Mouse (Mus musculus) kidney, adult 2 months (tissue): ENCODE results near the gene Spata25. TPM values are rescaled to one million over a fixed set of nuclear protein-coding genes. Genes with fewer than 3 reads are reported as not detected.

Experiments
- DNase-seq: peaks from one replicate; pipeline ENCODE4 v3.0.0; 2021
- H3K27ac ChIP-seq: fragments of 200-500 bp; 2 replicates; pipeline ENCODE4 v1.5.1; 2012; ENCODE audit warnings: low read depth, low read length, control low read depth, inconsistent platforms; ENCODE audit not compliant: insufficient read depth
- H3K27me3 ChIP-seq: fragments of 200-500 bp; replicated peaks from 2 replicates; pipeline ENCODE4 v1.6.1; 2012; ENCODE audit warnings: mild to moderate bottlenecking, moderate library complexity, low read length, inconsistent platforms; ENCODE audit not compliant: control insufficient read depth, insufficient read depth
- H3K36me3 ChIP-seq: fragments of 200-500 bp; 2 replicates; pipeline ENCODE4 v1.6.1; 2012; ENCODE audit warnings: mild to moderate bottlenecking, moderate library complexity, low read length, inconsistent platforms; ENCODE audit not compliant: control insufficient read depth, insufficient read depth
- H3K4me1 ChIP-seq: fragments of 200-500 bp; 2 replicates; pipeline ENCODE4 v1.6.1; 2011; ENCODE audit warnings: low read length; ENCODE audit not compliant: control insufficient read depth, insufficient read depth
- H3K4me3 ChIP-seq: fragments of 200-500 bp; 2 replicates; pipeline ENCODE4 v1.5.1; 2011; ENCODE audit warnings: mild to moderate bottlenecking, low read depth, low read length, control low read depth; ENCODE audit not compliant: insufficient read depth
- CTCF ChIP-seq: fragments of 200-500 bp; conservative IDR thresholded peaks from 2 replicates; pipeline ENCODE4 v1.5.1; 2011; ENCODE audit warnings: low read depth, mild to moderate bottlenecking, control low read depth, low read length, moderate library complexity, mixed read lengths; ENCODE audit not compliant: insufficient read depth, insufficient read length
- POLR2A ChIP-seq: fragments of 200-500 bp; IDR thresholded peaks from one replicate; pipeline ENCODE4 v1.6.1; 2011; ENCODE audit warnings: low read depth, low read length, control low read depth
- WGBS: fragments of 180-500 bp; shearing (Covaris S2); methylation state at CpG from one replicate; pipeline ENCODE4 v1.1.7; 2018; 5-methylcytosine and 5-hydroxymethylcytosine counted together
- polyA plus RNA-seq: library from polyadenylated mRNA; depleted of rRNA; stranded (reverse); fragments of >200 nt; gene quantifications from 2 replicates; pipeline ENCODE4 v1.2.3, GENCODE M21; 2012

Spata25 gene
- polyA plus RNA-seq, 1 experiment, result not detected

- peaks cover 2% of the 10 kb centered on the region; the same call in 1 of the 2 replicates for H3K27me3 ChIP-seq
- no peak overlapping the region for H3K4me3 ChIP-seq
- H3K4me1 ChIP-seq, result no peaks in the 10 kb centered on the region
- H3K27ac ChIP-seq, result no peak overlapping the region
- no peak for DNase-seq
- H3K36me3 ChIP-seq, result no peaks in the 10 kb centered on the region
- 80% methylated on average over 8 of the region's 8 CpGs for WGBS
- TF ChIP-seq POLR2A (no peak), CTCF (no peak)
Observed at GRCm38 (mm10) chr2:164850061-164850460, 21.7 kb upstream of the Spata25 start.

GRCm38 (mm10) chr2:164845782-164846181, 17.4 kb upstream of the Spata25 start:
- Histone ChIP-seq H3K27ac (no peak overlapping the region), H3K27me3 (no peaks in the 10 kb centered on the region), H3K4me1 (no peaks in the 10 kb centered on the region), H3K4me3 (no peak overlapping the region), H3K36me3 (no peaks in the 10 kb centered on the region)
- DNase-seq, result no peak
- TF ChIP-seq POLR2A (no peak), CTCF (peak; percentile 37)
- 60% methylated on average over 3 of the region's 3 CpGs for WGBS

GRCm38 (mm10) chr2:164835164-164835563, 6.8 kb upstream of the Spata25 start:
- Histone ChIP-seq H3K4me3 (no peak overlapping the region), H3K36me3 (peaks cover 2% of the 10 kb centered on the region; the same call in 1 of the 2 replicates), H3K4me1 (0 out of 2 replicates have a peak, but pooled peaks cover 3% of the 10 kb centered on the region), H3K27ac (no peak overlapping the region), H3K27me3 (no peaks in the 10 kb centered on the region)
- DNase-seq, result no peak
- TF ChIP-seq CTCF, result no peak
- no peak for TF ChIP-seq POLR2A
- 94% methylated on average over 4 of the region's 4 CpGs for WGBS

- DNase-seq, result peak; percentile 54
- Histone ChIP-seq H3K4me1 (0 out of 2 replicates have a peak, but pooled peaks cover 3% of the 10 kb centered on the region), H3K36me3 (peaks cover 2% of the 10 kb centered on the region; the same call in 1 of the 2 replicates), H3K4me3 (peak overlapping the region; percentile 71), H3K27me3 (no peaks in the 10 kb centered on the region), H3K27ac (peak overlapping the region; percentile 40; the same call in 1 of the 2 replicates)
- TF ChIP-seq POLR2A (no peak), CTCF (0 out of 2 replicates have a peak, but pooled peaks have one; percentile 13)
- 25% methylated on average over 8 of the region's 8 CpGs for WGBS
Observed at GRCm38 (mm10) chr2:164834531-164834930, 6.2 kb upstream of the Spata25 start.

- H3K36me3 ChIP-seq, result 0 out of 2 replicates have a peak, but pooled peaks cover under 1% of the 10 kb centered on the region
- WGBS, result under 1% methylated on average over 31 of the region's 31 CpGs
- no peak for TF ChIP-seq POLR2A
- TF ChIP-seq CTCF, result no peak
- H3K4me1 ChIP-seq, result 0 out of 2 replicates have a peak, but pooled peaks cover 3% of the 10 kb centered on the region
- H3K27ac ChIP-seq, result peak within 1 kb of the TSS; percentile 76
- peak within 1 kb of the TSS; percentile 71 for H3K4me3 ChIP-seq
- DNase-seq, result peak; percentile 97
- H3K27me3 ChIP-seq, result no peaks in the 10 kb centered on the region
Observed at GRCm38 (mm10) chr2:164833314-164833959, 5.1 kb upstream of the Spata25 start, which contains the start of gene Neurl2. Gene Neurl2 (minus strand): TSS chr2:164833456.

GRCm38 (mm10) chr2:164832748-164833301, 4.5 kb upstream of the Spata25 start, which contains the start of gene Ctsa:
Gene Ctsa (plus strand): TSS chr2:164832873.
- peak; percentile 81 for DNase-seq
- peak within 1 kb of the TSS; percentile 71 for H3K4me3 ChIP-seq
- WGBS, result 1% methylated on average over 35 of the region's 35 CpGs
- H3K36me3 ChIP-seq, result no peaks in the 10 kb centered on the region
- H3K4me1 ChIP-seq, result 0 out of 2 replicates have a peak, but pooled peaks cover 3% of the 10 kb centered on the region
- peak within 1 kb of the TSS; percentile 76 for H3K27ac ChIP-seq
- peak; percentile 9 for TF ChIP-seq POLR2A
- peak; percentile 64 for TF ChIP-seq CTCF
- H3K27me3 ChIP-seq, result no peaks in the 10 kb centered on the region
